Mouse (Mus musculus) thymus, adult 18-20 months (tissue): Measurements from ENCODE around the gene Cep89.

Experiments used
- DNase-seq, 2 experiments: peaks; one replicate each; pipeline ENCODE4 v3.0.0; 2022; ENCODE audit warnings: mixed read lengths in 2 of 2

Cep89 gene

GRCm38 (mm10) chr7:35396542-35397168 lies at the start of gene Cep89, which contains the start of gene Faap24:
Gene Cep89 (plus strand): TSS chr7:35397035.
Gene Faap24 (minus strand): TSS chr7:35396836.
- DNase-seq: peak; percentile 84 to 94

GRCm38 (mm10) chr7:35347918-35348700 lies 48.7 kb upstream of the Cep89 start:
- no peak for DNase-seq

GRCm38 (mm10) chr7:35349022-35349421 lies 47.8 kb upstream of the Cep89 start:
- DNase-seq: no peak

GRCm38 (mm10) chr7:35349886-35350684 lies 46.8 kb upstream of the Cep89 start:
- no peak for DNase-seq

- no peak for DNase-seq
These were observed 45.7 kb upstream of the Cep89 start for GRCm38 (mm10) chr7:35351155-35351554.

- no peak for DNase-seq
These were observed 43.5 kb upstream of the Cep89 start for GRCm38 (mm10) chr7:35353306-35353705.

- no peak for DNase-seq
These were observed 41.4 kb upstream of the Cep89 start for GRCm38 (mm10) chr7:35355303-35355872.

- DNase-seq: no peak
These were observed 39.2 kb upstream of the Cep89 start for GRCm38 (mm10) chr7:35357621-35358020.

GRCm38 (mm10) chr7:35362253-35362652 lies 34.6 kb upstream of the Cep89 start:
- no peak for DNase-seq

- DNase-seq: no peak
These were observed 34.0 kb upstream of the Cep89 start for GRCm38 (mm10) chr7:35362868-35363267.

GRCm38 (mm10) chr7:35365161-35365910 lies 31.5 kb upstream of the Cep89 start:
- DNase-seq: no peak

GRCm38 (mm10) chr7:35371096-35371495 lies 25.7 kb upstream of the Cep89 start:
- DNase-seq: no peak

GRCm38 (mm10) chr7:35372483-35373017 lies 24.3 kb upstream of the Cep89 start:
- no peak for DNase-seq

- no peak for DNase-seq
These were observed 23.5 kb upstream of the Cep89 start for GRCm38 (mm10) chr7:35373146-35373989.

- no peak for DNase-seq
These were observed 22.6 kb upstream of the Cep89 start for GRCm38 (mm10) chr7:35374265-35374664.

GRCm38 (mm10) chr7:35376623-35377022 lies 20.2 kb upstream of the Cep89 start:
- DNase-seq: no peak

GRCm38 (mm10) chr7:35379492-35380119 lies 17.2 kb upstream of the Cep89 start:
- no peak for DNase-seq

- no peak for DNase-seq
These were observed 16.5 kb upstream of the Cep89 start for GRCm38 (mm10) chr7:35380351-35380750.

- DNase-seq: no peak
These were observed 15.0 kb upstream of the Cep89 start for GRCm38 (mm10) chr7:35381861-35382260.

- no peak for DNase-seq
These were observed 14.0 kb upstream of the Cep89 start for GRCm38 (mm10) chr7:35382706-35383353.
